In the genomic region with DNA sequence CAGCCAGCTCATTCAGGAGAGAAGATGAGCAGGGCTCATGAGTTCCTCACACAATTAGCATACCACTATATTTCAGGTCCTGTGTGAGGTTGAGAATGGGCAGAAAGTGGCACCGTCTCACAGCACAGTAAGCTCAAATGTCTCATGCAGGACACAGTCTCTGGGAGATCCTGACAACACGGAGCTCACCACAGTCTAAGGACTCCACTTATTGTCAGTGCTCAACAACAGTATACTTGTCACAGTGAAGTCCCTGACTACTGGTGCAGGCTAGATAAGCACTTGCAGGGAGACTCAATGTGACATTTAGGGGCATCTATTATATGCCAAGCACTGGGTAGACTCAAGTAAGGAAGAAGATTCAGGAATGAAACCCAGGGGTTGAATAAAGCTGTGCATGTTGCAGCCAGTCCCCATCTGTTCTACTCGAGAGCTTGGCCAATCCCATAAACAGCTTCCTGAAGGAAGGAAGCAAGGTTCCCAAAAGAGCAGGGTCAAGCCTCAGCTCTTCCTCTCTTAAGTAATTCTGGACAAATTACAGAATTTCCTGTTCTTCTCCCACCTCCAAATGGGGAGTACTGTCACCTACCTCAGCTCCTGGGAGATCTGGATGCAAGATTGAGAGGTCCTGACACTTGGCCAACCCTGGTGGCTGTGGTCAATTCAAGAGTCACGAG, we compare ENCODE assay signal across 11 mouse cellular contexts. TPM values are rescaled to one million over a fixed set of nuclear protein-coding genes. Genes with fewer than 3 reads are reported as not detected.
DNase-seq lines count a peak whose midpoint lies in the region; ATAC-seq and TF ChIP-seq lines count a peak whose summit lies in the region.
"Had no signal": no experiment of that assay in that cellular context is flagged by ENCODE, and none has a peak within 500 bp of the region (broad histone marks: within the 10 kb centered on the region; RNA-seq: fewer than 3 reads in every experiment).

No protein-coding gene starts in this region.

- H3K9me3 ChIP-seq in MEL (replicated peaks; ENCODE audit: insufficient read depth, low read length), result no peaks in the 10 kb centered on the region
- H3K9me3 ChIP-seq in forebrain, postnatal 0 days (ENCODE audit: low read length), result no peaks in the 10 kb centered on the region

- peak in 1 of 2 experiments; percentile 15 for DNase-seq in heart, adult 2 months
- DNase-seq in heart, adult 8-10 months (ENCODE audit: low spot score), result no peak
- peak; percentile 28 for DNase-seq in MEL (ENCODE audit: low read depth, low spot score)
- DNase-seq in forebrain, postnatal 0 days, result no peak
- DNase-seq in ovary, postnatal 14 days (ENCODE audit: low spot score), result no peak
- no peak for DNase-seq in right cerebral cortex, adult 2 months (ENCODE audit: low spot score in 2 of 2)
- DNase-seq in thymus, postnatal 10 days (ENCODE audit: low spot score in 2 of 2), result no peak
- DNase-seq: cerebellum, adult 8-10 months; thymus, postnatal 14 days had no signal

- H3K9ac ChIP-seq in heart, adult 2 months (ENCODE audit: low read depth, low read length), result no peak overlapping the region
- H3K9ac ChIP-seq in MEL (ENCODE audit: control insufficient read depth, low read depth, low read length, poor library complexity, severe bottlenecking), result no peak overlapping the region
- H3K9ac ChIP-seq in forebrain, postnatal 0 days, result peak overlapping the region; percentile 49

- ATAC-seq in forebrain, postnatal 0 days, result no peak
- ATAC-seq in megakaryocyte-erythroid progenitor cell, adult 5-6 weeks (replicated peaks; ENCODE audit: low FRiP score, low TSS enrichment, poor library complexity, severe bottlenecking), result peak; percentile 73

- H3K79me2 ChIP-seq in heart, adult 2 months (replicated peaks; ENCODE audit: control insufficient read depth, insufficient read depth, low read length), result peaks cover 4% of the 10 kb centered on the region; the same call in 1 of the 2 replicates
- peaks cover 18% of the 10 kb centered on the region for H3K79me2 ChIP-seq in MEL (ENCODE audit: control insufficient read depth, insufficient read depth, low read length, poor library complexity)

- no peaks in the 10 kb centered on the region for H3K27me3 ChIP-seq in heart, adult 2 months (ENCODE audit: control insufficient read depth, insufficient read depth, low read length)
- no peaks in the 10 kb centered on the region for H3K27me3 ChIP-seq in MEL (ENCODE audit: control insufficient read depth in 1 of 2, insufficient read depth in 2 of 2, low read length in 2 of 2)
- no peaks in the 10 kb centered on the region for H3K27me3 ChIP-seq in forebrain, postnatal 0 days (ENCODE audit: insufficient read depth, low read length)

- H3K4me1 ChIP-seq in heart, adult 2 months (ENCODE audit: control insufficient read depth, insufficient read depth, low read length), result peaks cover 21% of the 10 kb centered on the region
- H3K4me1 ChIP-seq in MEL (ENCODE audit: control insufficient read depth in 1 of 2, insufficient read depth in 2 of 2, low read length in 2 of 2), result peaks cover 12 to 17% of the 10 kb centered on the region in 2 experiments; a peak in 3 of 4 replicates
- peaks cover 30% of the 10 kb centered on the region for H3K4me1 ChIP-seq in forebrain, postnatal 0 days (ENCODE audit: insufficient read depth)

- H3K4me2 ChIP-seq in forebrain, postnatal 0 days (ENCODE audit: low read depth), result peak overlapping the region; percentile 78

- no peak overlapping the region for H3K4me3 ChIP-seq in heart, adult 2 months
- no peak overlapping the region for H3K4me3 ChIP-seq in MEL (ENCODE audit: control insufficient read depth in 1 of 2, insufficient read depth in 1 of 2, low read depth in 2 of 2, low read length in 2 of 2)
- H3K4me3 ChIP-seq in forebrain, postnatal 0 days (ENCODE audit: low read depth, low read length), result peak overlapping the region; percentile 37

- WGBS in heart, adult 2 months, result 47% methylated on average over 4 of the region's 4 CpGs
- WGBS in forebrain, postnatal 0 days, result 58% methylated on average over 4 of the region's 4 CpGs

- intact Hi-C loops in heart, adult 2 months (cut with DNase I), result no loop called here

- no peak for TF ChIP-seq CTCF in heart, adult 2 months (IDR thresholded peaks at IDR 0.05)
- TF ChIP-seq CTCF in MEL (IDR thresholded peaks at IDR 0.05 in 2 of 3, conservative IDR thresholded peaks at IDR 0.05 in 1 of 3; ENCODE audit: control insufficient read depth in 1 of 3, insufficient read depth in 1 of 3, low read depth in 2 of 3, low read length in 3 of 3, poor library complexity in 1 of 3, severe bottlenecking in 1 of 3), result no peak
- TF ChIP-seq CTCF in forebrain, postnatal 0 days (IDR thresholded peaks at IDR 0.05; ENCODE audit: low read depth), result no peak

- no peak for TF ChIP-seq POLR2A in heart, adult 2 months (IDR thresholded peaks at IDR 0.05; ENCODE audit: insufficient read depth, low read depth, low read length)
- no peak for TF ChIP-seq POLR2A in MEL (IDR thresholded peaks at IDR 0.05; ENCODE audit: control insufficient read depth in 1 of 2, insufficient read depth in 1 of 2, low read depth in 1 of 2, low read length in 2 of 2, poor library complexity in 1 of 2)

- H3K27ac ChIP-seq in heart, adult 2 months, result peak overlapping the region; percentile 32
- no peak overlapping the region for H3K27ac ChIP-seq in MEL (ENCODE audit: control insufficient read depth, low read depth, low read length)
- H3K27ac ChIP-seq in forebrain, postnatal 0 days (ENCODE audit: low read depth, low read length), result peak overlapping the region; percentile 78

- TF ChIP-seq EP300 in heart, adult 2 months (IDR thresholded peaks at IDR 0.05; ENCODE audit: insufficient read depth, low read depth, low read length), result 0 out of 2 replicates have a peak, but pooled peaks have one; percentile 11
- no peak for TF ChIP-seq EP300 in MEL (IDR thresholded peaks at IDR 0.05; ENCODE audit: low read depth in 1 of 2, low read length in 2 of 2)

- no peak for TF ChIP-seq RAD21 in MEL (IDR thresholded peaks at IDR 0.05; ENCODE audit: low read depth, low read length)

- no peaks in the 10 kb centered on the region; the same call in 1 of the 2 replicates for H3K36me3 ChIP-seq in heart, adult 2 months (ENCODE audit: control insufficient read depth, insufficient read depth, low read length)
- H3K36me3 ChIP-seq in MEL (ENCODE audit: control insufficient read depth in 1 of 2, insufficient read depth in 2 of 2, low read length in 2 of 2), result peaks cover 2 to 8% of the 10 kb centered on the region in 2 experiments; a peak in 3 of 4 replicates
- no peaks in the 10 kb centered on the region for H3K36me3 ChIP-seq in forebrain, postnatal 0 days (ENCODE audit: insufficient read depth)

RNA-seq across cellular contexts. Expression of a gene that starts 20.9 kb away (rescaled TPM):
- 1 to 10 TPM; 2.8 to 3.4 TPM for total RNA-seq in heart, adult 2 months (2021)
- polyA plus RNA-seq in heart, adult 2 months (2012; rRNA removed), result 3.7 and 4.6 TPM in 2 replicates
- total RNA-seq in heart, adult 8-10 months (2022), result 1 to 10 TPM; 3.4 to 4.4 (median 3.5) TPM
- total RNA-seq in MEL (2012; rRNA removed), result 4.4 and 4.9 TPM in 2 replicates
- polyA plus RNA-seq in MEL (2012; ENCODE audit: insufficient read depth in 1 of 2, insufficient read length in 2 of 2, low read depth in 1 of 2, low replicate concordance in 2 of 2, missing spikeins in 1 of 2), result 1 to 10 TPM in 1 of 2 experiments, not detected in 1; 8.5 TPM
- total RNA-seq in forebrain, postnatal 0 days (2014; rRNA removed), result 3.8 and 4.5 TPM in 2 replicates
- polyA plus RNA-seq in forebrain, postnatal 0 days (2015; fragmentation: Nextera tagmentation; extraction: Ambion mirVana), result 2.4 and 3.9 TPM in 2 replicates
- 3.6 and 4.1 TPM in 2 replicates for total RNA-seq in megakaryocyte-erythroid progenitor cell, adult 5-6 weeks (2014; fragmentation: Nextera tagmentation)
- total RNA-seq in megakaryocyte-erythroid progenitor cell, adult 5-6 weeks (2017), result 2.7 and 3.0 TPM in 2 replicates

RNA-seq across cellular contexts. Expression of a gene that starts 21.9 kb away (rescaled TPM):
- total RNA-seq in heart, adult 2 months (2021), result 10 to 100 TPM in 1 of 2 experiments, 1 to 10 TPM in 1; 8.5 to 10.1 TPM
- polyA plus RNA-seq in heart, adult 2 months (2012; rRNA removed), result 5.7 and 7.3 TPM in 2 replicates
- total RNA-seq in heart, adult 8-10 months (2022), result 1 to 10 TPM; 6.4 to 7.8 (median 7.0) TPM
- total RNA-seq in MEL (2012; rRNA removed), result 28.1 and 32.5 TPM in 2 replicates
- 10 to 100 TPM in 1 of 2 experiments, not detected in 1; 22.3 TPM for polyA plus RNA-seq in MEL (2012; ENCODE audit: insufficient read depth in 1 of 2, insufficient read length in 2 of 2, low read depth in 1 of 2, low replicate concordance in 2 of 2, missing spikeins in 1 of 2)
- 55.4 and 62.5 TPM in 2 replicates for total RNA-seq in forebrain, postnatal 0 days (2014; rRNA removed)
- 38.3 and 40.9 TPM in 2 replicates for polyA plus RNA-seq in forebrain, postnatal 0 days (2015; fragmentation: Nextera tagmentation; extraction: Ambion mirVana)
- total RNA-seq in megakaryocyte-erythroid progenitor cell, adult 5-6 weeks (2014; fragmentation: Nextera tagmentation), result 9.5 and 12.2 TPM in 2 replicates
- 4.0 and 34.6 TPM in 2 replicates for total RNA-seq in megakaryocyte-erythroid progenitor cell, adult 5-6 weeks (2017)

RNA-seq across cellular contexts. Expression of a gene that starts 33.7 kb away (rescaled TPM):
- total RNA-seq in heart, adult 2 months (2021), result 10 to 100 TPM; 58.6 to 68.2 TPM
- polyA plus RNA-seq in heart, adult 2 months (2012; rRNA removed), result 68.8 and 98.5 TPM in 2 replicates
- total RNA-seq in heart, adult 8-10 months (2022), result 10 to 100 TPM; 58.8 to 71.3 (median 63.6) TPM
- 30.4 and 33.3 TPM in 2 replicates for total RNA-seq in MEL (2012; rRNA removed)
- polyA plus RNA-seq in MEL (2012; ENCODE audit: insufficient read depth in 1 of 2, insufficient read length in 2 of 2, low read depth in 1 of 2, low replicate concordance in 2 of 2, missing spikeins in 1 of 2), result 100 to 1,000 TPM in 1 of 2 experiments, 10 to 100 TPM in 1; 47.0 to 396 TPM
- 32.1 and 37.5 TPM in 2 replicates for total RNA-seq in forebrain, postnatal 0 days (2014; rRNA removed)
- 54.9 and 58.6 TPM in 2 replicates for polyA plus RNA-seq in forebrain, postnatal 0 days (2015; fragmentation: Nextera tagmentation; extraction: Ambion mirVana)
- total RNA-seq in megakaryocyte-erythroid progenitor cell, adult 5-6 weeks (2014; fragmentation: Nextera tagmentation), result 10.3 and 11.2 TPM in 2 replicates
- total RNA-seq in megakaryocyte-erythroid progenitor cell, adult 5-6 weeks (2017), result 14.4 and 18.4 TPM in 2 replicates

RNA-seq across cellular contexts. Expression of a gene that starts 41.3 kb away (rescaled TPM):
- total RNA-seq in heart, adult 2 months (2021), result 1 to 10 TPM; 4.1 to 6.9 TPM
- polyA plus RNA-seq in heart, adult 2 months (2012; rRNA removed), result 6.6 and 11.3 TPM in 2 replicates
- 1 to 10 TPM; 3.7 to 7.2 (median 6.4) TPM for total RNA-seq in heart, adult 8-10 months (2022)
- total RNA-seq in MEL (2012; rRNA removed), result not detected in 2 replicates
- polyA plus RNA-seq in MEL (2012; ENCODE audit: insufficient read depth in 1 of 2, insufficient read length in 2 of 2, low read depth in 1 of 2, low replicate concordance in 2 of 2, missing spikeins in 1 of 2), result not detected
- total RNA-seq in forebrain, postnatal 0 days (2014; rRNA removed), result 0.54 and 1.2 TPM in 2 replicates
- 0.63 and 1.0 TPM in 2 replicates for polyA plus RNA-seq in forebrain, postnatal 0 days (2015; fragmentation: Nextera tagmentation; extraction: Ambion mirVana)
- 98.8 TPM in 1 of 2 replicates, not detected in the other for total RNA-seq in megakaryocyte-erythroid progenitor cell, adult 5-6 weeks (2014; fragmentation: Nextera tagmentation)
- 4.9 and 19.5 TPM in 2 replicates for total RNA-seq in megakaryocyte-erythroid progenitor cell, adult 5-6 weeks (2017)
- polyA plus RNA-seq: C2C12 had no signal

RNA-seq across cellular contexts. Expression of a gene that starts 47.6 kb away (rescaled TPM):
- total RNA-seq in heart, adult 2 months (2021), result 10 to 100 TPM; 39.6 to 44.8 TPM
- polyA plus RNA-seq in heart, adult 2 months (2012; rRNA removed), result 129 and 132 TPM in 2 replicates
- total RNA-seq in heart, adult 8-10 months (2022), result 10 to 100 TPM; 43.8 to 49.1 (median 45.3) TPM
- total RNA-seq in MEL (2012; rRNA removed), result 52.3 and 63.5 TPM in 2 replicates
- 10 to 100 TPM in 1 of 2 experiments, not detected in 1; 62.9 TPM for polyA plus RNA-seq in MEL (2012; ENCODE audit: insufficient read depth in 1 of 2, insufficient read length in 2 of 2, low read depth in 1 of 2, low replicate concordance in 2 of 2, missing spikeins in 1 of 2)
- total RNA-seq in forebrain, postnatal 0 days (2014; rRNA removed), result 197 and 210 TPM in 2 replicates
- 160 and 186 TPM in 2 replicates for polyA plus RNA-seq in forebrain, postnatal 0 days (2015; fragmentation: Nextera tagmentation; extraction: Ambion mirVana)
- total RNA-seq in megakaryocyte-erythroid progenitor cell, adult 5-6 weeks (2014; fragmentation: Nextera tagmentation), result 24.6 and 41.0 TPM in 2 replicates
- 15.8 and 18.7 TPM in 2 replicates for total RNA-seq in megakaryocyte-erythroid progenitor cell, adult 5-6 weeks (2017)
